Mouse (Mus musculus) forebrain, embryonic 11.5 days (tissue): ENCODE data around the gene Olfr288. TPM values are rescaled to one million over a fixed set of nuclear protein-coding genes. Genes with fewer than 3 reads are reported as not detected.

ENCODE experiments used
- ATAC-seq: fragments of 200-750 bp; cut with Nextera tagmentation; replicated peaks from 2 replicates; pipeline ENCODE4 v1.8.0; 2017; ENCODE audit warnings: moderate TSS enrichment; ENCODE audit not compliant: low FRiP score
- DNase-seq: peaks from one replicate; pipeline ENCODE4 v3.0.0-alpha.2; 2017; ENCODE audit warnings: low spot score
- H3K27ac ChIP-seq: fragments of 300-500 bp; sonication (generic); 2 replicates; pipeline ENCODE4 v1.5.1; 2014; ENCODE audit warnings: low read depth, low read length
- H3K27me3 ChIP-seq: fragments of 300-500 bp; sonication (generic); 2 replicates; pipeline ENCODE4 v1.6.1; 2014; ENCODE audit warnings: mild to moderate bottlenecking, low read length, mixed read lengths; ENCODE audit not compliant: control insufficient read depth, insufficient read depth
- H3K36me3 ChIP-seq: fragments of 300-500 bp; sonication (generic); 2 replicates; pipeline ENCODE4 v1.6.1; 2014; ENCODE audit warnings: mild to moderate bottlenecking, low read length, moderate library complexity, mixed read lengths; ENCODE audit not compliant: control insufficient read depth, insufficient read depth
- H3K4me1 ChIP-seq: fragments of 300-500 bp; sonication (generic); replicated peaks from 2 replicates; pipeline ENCODE4 v1.6.1; 2014; ENCODE audit warnings: low read length, mixed read lengths; ENCODE audit not compliant: control insufficient read depth, insufficient read depth
- H3K4me2 ChIP-seq: fragments of 300-500 bp; sonication (generic); 2 replicates; pipeline ENCODE4 v1.6.1; 2014; ENCODE audit warnings: low read depth, mild to moderate bottlenecking, low read length, moderate library complexity, mixed read lengths; ENCODE audit not compliant: severe bottlenecking
- H3K4me3 ChIP-seq: fragments of 300-500 bp; sonication (generic); 2 replicates; pipeline ENCODE4 v1.5.1; 2014; ENCODE audit warnings: low read depth, low read length
- H3K9ac ChIP-seq: fragments of 300-500 bp; sonication (generic); 2 replicates; pipeline ENCODE4 v1.6.1; 2014; ENCODE audit warnings: low read length
- H3K9me3 ChIP-seq: fragments of 300-500 bp; sonication (generic); 2 replicates; pipeline ENCODE4 v1.6.1; 2016; ENCODE audit warnings: low read length, mixed read lengths; ENCODE audit not compliant: control insufficient read depth
- WGBS: fragments of 180-500 bp; shearing (Covaris S2); extraction: QIAGEN DNeasy Blood & Tissue Kit; methylation state at CpG from one replicate; pipeline ENCODE4 v1.1.7; 2014; 5-methylcytosine and 5-hydroxymethylcytosine counted together
- polyA plus RNA-seq: library from polyadenylated mRNA; unstranded; fragments of >200 nt; fragmentation: Nextera tagmentation; extraction: Ambion mirVana; gene quantifications from 2 replicates; pipeline ENCODE4 v1.2.1, GENCODE M21; 2014

The Olfr288 gene
- polyA plus RNA-seq, 1 experiment from 2014 or later: not detected

- 1% methylated on average over 38 of the region's 38 CpGs for WGBS
- peaks cover 3% of the 10 kb centered on the region; the same call in 1 of the 2 replicates for H3K4me1 ChIP-seq
- peak overlapping the region; percentile 94 for H3K4me3 ChIP-seq
- H3K27me3 ChIP-seq: no peaks in the 10 kb centered on the region
- 0 out of 2 replicates have a peak overlapping the region, but pooled peaks have one; percentile 6 for H3K27ac ChIP-seq
- peak overlapping the region; percentile 92 for H3K4me2 ChIP-seq
- H3K9ac ChIP-seq: peak overlapping the region; percentile 91
- peak; percentile 97 for ATAC-seq
- DNase-seq: peak; percentile 97
- H3K9me3 ChIP-seq: no peaks in the 10 kb centered on the region
- H3K36me3 ChIP-seq: no peaks in the 10 kb centered on the region
These were observed 49.7 kb downstream of the Olfr288 start for GRCm38 (mm10) chr15:98145559-98146181.

- Histone ChIP-seq H3K36me3 (no peaks in the 10 kb centered on the region), H3K9ac (peak overlapping the region; percentile 91), H3K4me3 (peak overlapping the region; percentile 94), H3K4me1 (peaks cover 3% of the 10 kb centered on the region; the same call in 1 of the 2 replicates), H3K27ac (0 out of 2 replicates have a peak overlapping the region, but pooled peaks have one; percentile 6), H3K27me3 (no peaks in the 10 kb centered on the region), H3K9me3 (no peaks in the 10 kb centered on the region), H3K4me2 (peak overlapping the region; percentile 92)
- under 1% methylated on average over 36 of the region's 36 CpGs for WGBS
- DNase-seq (no peak), ATAC-seq (peak; percentile 67; the same call in 1 of the 2 replicates)
These were observed 50.4 kb downstream of the Olfr288 start for GRCm38 (mm10) chr15:98144861-98145507.

GRCm38 (mm10) chr15:98142515-98142914 is 52.8 kb downstream of the Olfr288 start:
- Histone ChIP-seq H3K4me3 (no peak overlapping the region), H3K36me3 (no peaks in the 10 kb centered on the region; the same call in 1 of the 2 replicates), H3K9me3 (no peaks in the 10 kb centered on the region), H3K9ac (no peak overlapping the region), H3K4me2 (no peak overlapping the region), H3K27ac (no peak overlapping the region), H3K27me3 (no peaks in the 10 kb centered on the region), H3K4me1 (peaks cover 3% of the 10 kb centered on the region; the same call in 1 of the 2 replicates)
- ATAC-seq (no peak), DNase-seq (no peak)
- 86% methylated on average over 9 of the region's 10 CpGs for WGBS

- no peak overlapping the region for H3K27ac ChIP-seq
- no peak overlapping the region for H3K4me2 ChIP-seq
- H3K4me3 ChIP-seq: no peak overlapping the region
- ATAC-seq: no peak
- H3K36me3 ChIP-seq: no peaks in the 10 kb centered on the region; the same call in 1 of the 2 replicates
- H3K9ac ChIP-seq: no peak overlapping the region
- DNase-seq: no peak
- peaks cover 3% of the 10 kb centered on the region; the same call in 1 of the 2 replicates for H3K4me1 ChIP-seq
- WGBS: 94% methylated on average over 5 of the region's 5 CpGs
- H3K27me3 ChIP-seq: no peaks in the 10 kb centered on the region
- H3K9me3 ChIP-seq: no peaks in the 10 kb centered on the region
These were observed 54.5 kb downstream of the Olfr288 start for GRCm38 (mm10) chr15:98140809-98141208.

GRCm38 (mm10) chr15:98139763-98140162 is 55.6 kb downstream of the Olfr288 start:
- Histone ChIP-seq H3K36me3 (no peaks in the 10 kb centered on the region; the same call in 1 of the 2 replicates), H3K4me2 (no peak overlapping the region), H3K27ac (no peak overlapping the region), H3K27me3 (no peaks in the 10 kb centered on the region), H3K9ac (no peak overlapping the region), H3K9me3 (no peaks in the 10 kb centered on the region), H3K4me1 (peaks cover 1% of the 10 kb centered on the region; the same call in 1 of the 2 replicates), H3K4me3 (no peak overlapping the region)
- ATAC-seq: no peak
- 86% methylated on average over 7 of the region's 7 CpGs for WGBS
- DNase-seq: no peak

GRCm38 (mm10) chr15:98136871-98137270 is 58.5 kb downstream of the Olfr288 start:
- peaks cover 4% of the 10 kb centered on the region; the same call in 1 of the 2 replicates for H3K36me3 ChIP-seq
- 93% methylated on average over 9 of the region's 9 CpGs for WGBS

More at GRCm38 (mm10) chr15:98136871-98137270, 58.5 kb downstream of the Olfr288 start:
- Histone ChIP-seq H3K27me3 (no peaks in the 10 kb centered on the region), H3K4me2 (no peak overlapping the region), H3K4me3 (no peak overlapping the region), H3K4me1 (no peaks in the 10 kb centered on the region), H3K27ac (no peak overlapping the region), H3K9me3 (no peaks in the 10 kb centered on the region), H3K9ac (no peak overlapping the region)
- ATAC-seq (no peak), DNase-seq (no peak)

Other genes starting within 250 kb of the Olfr288 start
- gene Tmem106c, start 231.3 kb downstream of the Olfr288 start, polyA plus RNA-seq: 44.5 and 47.8 TPM in 2 replicates
- 128 and 143 TPM in 2 replicates for gene Col2a1, start 190.8 kb downstream of the Olfr288 start, polyA plus RNA-seq
- 42.8 and 46.3 TPM in 2 replicates for gene Pfkm, start 103.0 kb downstream of the Olfr288 start, polyA plus RNA-seq
- gene Senp1, start 101.8 kb downstream of the Olfr288 start, polyA plus RNA-seq: 47.7 and 49.0 TPM in 2 replicates
- gene Asb8, start 29.9 kb downstream of the Olfr288 start, polyA plus RNA-seq: 47.4 and 49.4 TPM in 2 replicates
- 8.7 and 10.1 TPM in 2 replicates for gene Ccdc184, start 28.4 kb downstream of the Olfr288 start, polyA plus RNA-seq
- not detected in 2 replicates for gene Gm44579, start 25.4 kb upstream of the Olfr288 start, polyA plus RNA-seq
- not detected in 2 replicates for gene Olfr287, start 25.5 kb upstream of the Olfr288 start, polyA plus RNA-seq
- not detected in 2 replicates for gene Olfr286, start 38.9 kb upstream of the Olfr288 start, polyA plus RNA-seq
- not detected in 2 replicates for gene H1fnt, start 61.8 kb upstream of the Olfr288 start, polyA plus RNA-seq
- gene Zfp641, start 100.6 kb upstream of the Olfr288 start, polyA plus RNA-seq: 1.2 TPM in 2 replicates
- gene Olfr285, start 121.8 kb upstream of the Olfr288 start, polyA plus RNA-seq: not detected in 2 replicates
- not detected in 2 replicates for gene Olfr284, start 145.4 kb upstream of the Olfr288 start, polyA plus RNA-seq
- gene Olfr283, start 185.4 kb upstream of the Olfr288 start, polyA plus RNA-seq: not detected in 2 replicates
- gene Olfr282, start 235.7 kb upstream of the Olfr288 start, polyA plus RNA-seq: not detected in 2 replicates